In the genomic region with DNA sequence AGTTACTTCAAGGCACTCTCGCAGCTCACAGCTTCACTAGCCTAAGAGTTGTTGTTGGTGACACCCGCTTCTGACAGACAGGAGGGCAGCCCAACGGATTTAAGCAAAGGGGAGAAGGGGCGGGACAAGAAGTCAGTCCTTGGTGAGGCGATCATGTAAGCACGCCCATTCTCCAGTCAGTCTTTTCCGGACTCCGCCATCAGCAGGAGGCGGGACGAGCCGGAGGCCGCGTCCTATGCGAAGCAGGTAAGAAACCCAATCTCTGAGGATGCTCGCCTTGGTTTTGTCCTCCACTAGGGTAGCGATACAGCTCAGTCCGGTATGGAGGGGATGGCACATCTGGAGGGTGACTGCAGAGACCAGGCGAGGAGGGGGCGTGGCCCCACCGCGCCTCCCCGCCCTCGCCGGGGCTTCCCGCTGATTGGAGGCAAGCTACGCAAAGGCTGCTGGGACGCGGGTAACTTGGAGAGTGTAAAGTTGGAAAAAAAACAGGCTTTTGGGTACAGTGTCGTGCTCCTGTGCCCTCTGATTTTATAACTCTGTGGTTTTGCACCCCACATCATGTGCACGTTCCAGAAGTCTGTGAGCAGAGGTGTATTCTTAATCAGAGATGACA, we compare ENCODE assay signal across 8 mouse cellular contexts. TPM values are rescaled to one million over a fixed set of nuclear protein-coding genes. Genes with fewer than 3 reads are reported as not detected.
DNase-seq lines count a peak whose midpoint lies in the region; ATAC-seq lines count a peak whose summit lies in the region.

TSS of gene Btd (plus strand) at position 139 of the 616 bp plus-strand sequence.
TSS of gene Hacl1 (minus strand) at position 397 of the 616 bp plus-strand sequence.

- 0% methylated on average over 30 of the region's 30 CpGs for WGBS in hindbrain, embryonic 13.5 days

- no peaks in the 10 kb centered on the region for H3K36me3 ChIP-seq in hindbrain, embryonic 13.5 days

- peaks cover 16% of the 10 kb centered on the region for H3K4me1 ChIP-seq in hindbrain, embryonic 13.5 days (replicated peaks)

- ATAC-seq in hindbrain, embryonic 13.5 days (ENCODE audit: low FRiP score): peak; percentile 98

- peak within 1 kb of the TSS; percentile 89 for H3K27ac ChIP-seq in hindbrain, embryonic 13.5 days

- H3K9me3 ChIP-seq in hindbrain, embryonic 13.5 days: no peaks in the 10 kb centered on the region

- no peaks in the 10 kb centered on the region for H3K27me3 ChIP-seq in hindbrain, embryonic 13.5 days

- DNase-seq in R1 (ENCODE audit: low read depth, low spot score): peak; percentile 98
- peak; percentile 82 to 83 for DNase-seq in cerebellum, postnatal 14 days
- DNase-seq in frontal cortex, postnatal 14 days (ENCODE audit: low spot score in 2 of 2): peak; percentile 80 to 82
- DNase-seq in left cerebral cortex, adult 11 months (ENCODE audit: low spot score): peak; percentile 86
- peak; percentile 90 to 91 for DNase-seq in lung, postnatal 4 days
- peak; percentile 74 for DNase-seq in retina, postnatal 7 days (ENCODE audit: low read depth, low spot score)
- DNase-seq in urinary bladder, adult 2 months (ENCODE audit: low spot score): peak; percentile 79

- H3K4me3 ChIP-seq in hindbrain, embryonic 13.5 days: peak within 1 kb of the TSS; percentile 61

- H3K9ac ChIP-seq in hindbrain, embryonic 13.5 days: peak within 1 kb of the TSS; percentile 73

- peak within 1 kb of the TSS; percentile 74 for H3K4me2 ChIP-seq in hindbrain, embryonic 13.5 days

RNA-seq across cellular contexts. Expression of gene Btd, which starts in this region (rescaled TPM):
- polyA plus RNA-seq in hindbrain, embryonic 13.5 days (2015; fragmentation: Nextera tagmentation; extraction: Ambion mirVana): 17.3 and 18.7 TPM in 2 replicates
- polyA plus RNA-seq in urinary bladder, adult 2 months (2012; rRNA removed): 25.4 and 27.7 TPM in 2 replicates

RNA-seq across cellular contexts. Expression of gene Hacl1, which starts in this region (rescaled TPM):
- polyA plus RNA-seq in hindbrain, embryonic 13.5 days (2015; fragmentation: Nextera tagmentation; extraction: Ambion mirVana): 9.8 and 10.4 TPM in 2 replicates
- 19.3 and 24.1 TPM in 2 replicates for polyA plus RNA-seq in urinary bladder, adult 2 months (2012; rRNA removed)

Comparison
In these comparisons a context has a peak if more than half of its experiments do, and no peak if none do; other contexts are left out.
1. Peak in every context shown above with its lines: DNase-seq, ATAC-seq, H3K4me3 ChIP-seq and H3K27ac ChIP-seq.